Mouse (Mus musculus) forebrain, embryonic 16.5 days (tissue): ENCODE measurements around the gene Atp13a2. TPM values are rescaled to one million over a fixed set of nuclear protein-coding genes. Genes with fewer than 3 reads are reported as not detected.

ENCODE experiments used
- ATAC-seq: fragments of 200-750 bp; cut with Nextera tagmentation; 2 replicates; pipeline ENCODE4 v1.8.0; 2017; ENCODE audit warnings: mild to moderate bottlenecking, moderate library complexity
- H3K27ac ChIP-seq: fragments of 300-500 bp; sonication (generic); 2 replicates; pipeline ENCODE4 v1.5.1; 2014; ENCODE audit warnings: low read length, control low read depth
- H3K27me3 ChIP-seq: fragments of 300-500 bp; sonication (generic); replicated peaks from 2 replicates; pipeline ENCODE4 v1.6.1; 2014; ENCODE audit warnings: low read length; ENCODE audit not compliant: control insufficient read depth, insufficient read depth
- H3K36me3 ChIP-seq: fragments of 300-500 bp; sonication (generic); 2 replicates; pipeline ENCODE4 v1.6.1; 2014; ENCODE audit not compliant: control insufficient read depth, insufficient read depth
- H3K4me1 ChIP-seq: fragments of 300-500 bp; sonication (generic); replicated peaks from 2 replicates; pipeline ENCODE4 v1.6.1; 2014; ENCODE audit warnings: low read length; ENCODE audit not compliant: control insufficient read depth, insufficient read depth
- H3K4me2 ChIP-seq: fragments of 300-500 bp; sonication (generic); 2 replicates; pipeline ENCODE4 v1.6.1; 2014; ENCODE audit warnings: mild to moderate bottlenecking, low read length, control low read depth
- H3K4me3 ChIP-seq: fragments of 300-500 bp; sonication (generic); replicated peaks from 2 replicates; pipeline ENCODE4 v1.5.1; 2014; ENCODE audit warnings: mild to moderate bottlenecking, low read length, control low read depth
- H3K9ac ChIP-seq: fragments of 300-500 bp; sonication (generic); replicated peaks from 2 replicates; pipeline ENCODE4 v1.6.1; 2014; ENCODE audit warnings: low read depth, low read length, control low read depth
- H3K9me3 ChIP-seq: fragments of 300-500 bp; sonication (generic); 2 replicates; pipeline ENCODE4 v1.6.1; 2016; ENCODE audit warnings: low read length; ENCODE audit not compliant: control insufficient read depth
- WGBS: fragments of 180-500 bp; shearing (Covaris S2); extraction: QIAGEN DNeasy Blood & Tissue Kit; methylation state at CpG from one replicate; pipeline ENCODE4 v1.1.7; 2014; 5-methylcytosine and 5-hydroxymethylcytosine counted together
- polyA plus RNA-seq: library from polyadenylated mRNA; unstranded; fragments of >200 nt; fragmentation: Nextera tagmentation; extraction: Ambion mirVana; gene quantifications from 2 replicates; pipeline ENCODE4 v1.2.1, GENCODE M21; 2015

The Atp13a2 gene
- polyA plus RNA-seq, 1 experiment from 2014 or later = 142 TPM

- Histone ChIP-seq H3K9ac (peak within 1 kb of the TSS; percentile 94), H3K4me3 (peak within 1 kb of the TSS; percentile 75), H3K4me1 (peaks cover 27% of the 10 kb centered on the region), H3K9me3 (no peaks in the 10 kb centered on the region), H3K4me2 (peak within 1 kb of the TSS; percentile 73), H3K27ac (peak within 1 kb of the TSS; percentile 81), H3K36me3 (no peaks in the 10 kb centered on the region), H3K27me3 (no peaks in the 10 kb centered on the region)
- peak; percentile 96 for ATAC-seq
- 2% methylated on average over 37 of the region's 37 CpGs for WGBS
These were observed 25.7 kb upstream of the Atp13a2 start, which contains the start of gene Sdhb for GRCm38 (mm10) chr4:140960781-140961466. Sdhb (plus strand) TSS chr4:140961203.

DNA sequence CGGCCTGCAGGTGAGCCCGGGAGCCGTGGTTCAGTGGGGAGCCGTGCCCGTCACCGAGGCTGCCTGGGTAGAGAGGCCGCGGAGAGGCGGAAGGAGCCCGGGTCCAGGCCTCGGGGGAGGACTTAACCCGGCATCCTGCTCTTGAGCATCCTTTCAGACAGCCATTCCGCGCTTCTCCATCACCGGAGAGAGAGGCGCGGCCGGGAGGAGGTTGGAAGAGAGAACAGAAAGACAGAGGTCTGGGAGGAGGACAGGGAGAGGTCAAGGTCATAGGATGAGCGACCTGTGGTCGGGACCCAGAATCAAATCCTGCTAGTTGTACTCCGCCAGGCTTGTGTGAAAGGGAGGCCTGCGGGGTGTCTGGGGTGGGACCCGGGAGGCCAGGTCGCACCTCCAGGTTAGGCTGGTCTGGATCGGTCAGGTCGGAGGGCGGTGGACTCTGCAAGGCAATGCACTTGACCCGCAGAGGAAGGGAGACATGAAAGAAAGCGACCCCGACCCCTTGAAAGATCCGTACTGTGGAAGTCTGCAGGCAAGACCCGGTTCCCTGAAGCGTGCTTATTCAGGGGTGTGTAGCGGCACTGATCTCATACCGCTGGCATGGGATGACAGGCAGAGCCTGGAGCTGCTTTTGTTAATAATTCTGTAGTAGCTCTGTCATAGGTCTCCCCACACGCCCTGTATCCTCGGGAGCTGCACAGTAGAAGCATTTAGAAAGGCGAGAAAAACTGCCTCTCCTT lies 25.0 kb upstream of the Atp13a2 start:
- Histone ChIP-seq H3K4me1 (peaks cover 27% of the 10 kb centered on the region), H3K4me3 (peak overlapping the region; percentile 75), H3K36me3 (no peaks in the 10 kb centered on the region; the same call in 1 of the 2 replicates), H3K9ac (peak overlapping the region; percentile 94), H3K27me3 (no peaks in the 10 kb centered on the region), H3K4me2 (peak overlapping the region; percentile 56), H3K9me3 (no peaks in the 10 kb centered on the region), H3K27ac (peak overlapping the region; percentile 81)
- WGBS = under 1% methylated on average over 38 of the region's 38 CpGs
- peak; percentile 4 for ATAC-seq

- Histone ChIP-seq H3K27ac (no peak overlapping the region), H3K4me3 (peak overlapping the region; percentile 75), H3K9me3 (no peaks in the 10 kb centered on the region), H3K4me1 (peaks cover 25% of the 10 kb centered on the region), H3K9ac (peak overlapping the region; percentile 94), H3K36me3 (no peaks in the 10 kb centered on the region; the same call in 1 of the 2 replicates), H3K27me3 (no peaks in the 10 kb centered on the region), H3K4me2 (peak overlapping the region; percentile 56)
- WGBS = 76% methylated on average over 8 of the region's 8 CpGs
- ATAC-seq = no peak
These were observed 24.3 kb upstream of the Atp13a2 start for GRCm38 (mm10) chr4:140962207-140962909.

GRCm38 (mm10) chr4:140962950-140963349 lies 23.7 kb upstream of the Atp13a2 start:
- 38% methylated on average over 5 of the region's 5 CpGs for WGBS
- H3K4me2 ChIP-seq = no peak overlapping the region
- H3K4me3 ChIP-seq = no peak overlapping the region
- no peaks in the 10 kb centered on the region for H3K9me3 ChIP-seq
- no peak overlapping the region for H3K27ac ChIP-seq
- H3K27me3 ChIP-seq = no peaks in the 10 kb centered on the region
- peak overlapping the region; percentile 24; the same call in 1 of the 2 replicates for H3K9ac ChIP-seq
- peaks cover 25% of the 10 kb centered on the region for H3K4me1 ChIP-seq
- H3K36me3 ChIP-seq = peaks cover 3% of the 10 kb centered on the region; the same call in 1 of the 2 replicates
- ATAC-seq = no peak

DNA sequence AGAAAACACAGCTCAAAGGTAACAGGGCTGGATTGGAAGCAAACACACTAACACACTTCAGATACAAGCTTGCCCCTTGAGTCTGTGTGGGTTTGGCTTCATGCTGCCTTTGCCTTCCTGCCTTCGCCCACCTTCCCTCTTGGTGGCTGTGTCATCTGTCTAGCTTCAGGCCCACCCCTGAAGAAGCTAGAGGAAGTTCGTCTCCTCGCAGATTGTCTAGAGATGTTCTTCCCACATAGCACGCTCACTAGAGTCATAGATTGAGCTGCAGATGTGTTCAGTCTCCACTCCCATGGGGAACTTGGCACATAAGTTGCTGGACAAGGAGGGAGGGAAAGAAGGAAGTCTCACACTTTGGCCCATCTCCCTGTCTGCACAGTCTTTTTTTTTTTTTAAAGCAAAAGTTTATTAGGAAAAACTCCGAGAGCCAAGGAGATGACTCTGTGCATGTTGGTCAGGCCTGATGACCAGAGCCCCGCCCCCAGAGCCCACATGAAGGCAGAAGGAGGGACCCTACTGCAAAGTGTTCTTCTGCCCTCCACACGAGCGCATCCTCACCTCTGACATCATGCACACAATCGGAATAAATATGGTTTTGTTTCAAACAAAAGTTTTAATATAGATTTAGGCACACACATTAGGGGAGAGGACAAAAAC lies 22.6 kb upstream of the Atp13a2 start:
- H3K4me1 ChIP-seq = peaks cover 25% of the 10 kb centered on the region
- no peaks in the 10 kb centered on the region for H3K9me3 ChIP-seq
- no peak overlapping the region for H3K27ac ChIP-seq
- H3K4me2 ChIP-seq = no peak overlapping the region
- H3K9ac ChIP-seq = no peak overlapping the region
- no peaks in the 10 kb centered on the region for H3K27me3 ChIP-seq
- WGBS = 81% methylated on average over 9 of the region's 9 CpGs
- H3K4me3 ChIP-seq = no peak overlapping the region
- peaks cover 3% of the 10 kb centered on the region; the same call in 1 of the 2 replicates for H3K36me3 ChIP-seq
- no peak for ATAC-seq

GRCm38 (mm10) chr4:140964620-140965019 lies 22.1 kb upstream of the Atp13a2 start:
- H3K9ac ChIP-seq = no peak overlapping the region
- 6% methylated on average over 7 of the region's 7 CpGs for WGBS
- no peak for ATAC-seq

GRCm38 (mm10) chr4:140967386-140968159 lies 19.1 kb upstream of the Atp13a2 start:
- H3K4me2 ChIP-seq = no peak overlapping the region
- H3K9ac ChIP-seq = no peak overlapping the region
- H3K27ac ChIP-seq = no peak overlapping the region
- WGBS = 87% methylated on average over 11 of the region's 11 CpGs
- no peak overlapping the region for H3K4me3 ChIP-seq
- H3K9me3 ChIP-seq = no peaks in the 10 kb centered on the region
- peaks cover 12% of the 10 kb centered on the region for H3K4me1 ChIP-seq
- no peak for ATAC-seq
- no peaks in the 10 kb centered on the region for H3K27me3 ChIP-seq
- H3K36me3 ChIP-seq = peaks cover 9% of the 10 kb centered on the region

More at GRCm38 (mm10) chr4:140964620-140965019, 22.1 kb upstream of the Atp13a2 start:
- Histone ChIP-seq H3K36me3 (peaks cover 3% of the 10 kb centered on the region; the same call in 1 of the 2 replicates), H3K27me3 (no peaks in the 10 kb centered on the region), H3K4me3 (no peak overlapping the region), H3K9me3 (no peaks in the 10 kb centered on the region), H3K4me2 (no peak overlapping the region), H3K4me1 (peaks cover 25% of the 10 kb centered on the region), H3K27ac (no peak overlapping the region)

DNA sequence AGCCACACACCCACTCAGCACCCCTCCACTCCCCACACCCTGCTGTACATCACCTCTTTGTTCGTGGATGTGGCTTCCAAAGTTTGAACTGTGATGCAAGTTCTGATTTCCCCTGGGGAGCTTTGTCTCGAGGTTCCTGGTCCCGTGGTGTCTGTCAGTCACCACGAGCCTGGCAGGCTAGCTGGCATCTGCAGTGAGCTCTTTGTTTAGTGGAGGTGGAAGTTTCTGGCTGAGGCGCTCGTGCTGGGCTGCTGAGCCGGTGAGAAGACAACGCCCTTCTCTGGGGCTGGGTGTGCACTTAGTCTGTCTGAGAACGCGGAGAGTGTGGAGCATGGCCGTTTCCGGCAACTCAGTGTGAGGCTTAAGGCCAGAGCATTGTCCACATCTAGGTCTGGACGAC lies 15.0 kb upstream of the Atp13a2 start:
- Histone ChIP-seq H3K27me3 (no peaks in the 10 kb centered on the region), H3K27ac (no peak overlapping the region), H3K9ac (no peak overlapping the region), H3K9me3 (no peaks in the 10 kb centered on the region), H3K4me3 (no peak overlapping the region), H3K36me3 (peaks cover 38% of the 10 kb centered on the region), H3K4me2 (no peak overlapping the region), H3K4me1 (no peaks in the 10 kb centered on the region)
- 84% methylated on average over 13 of the region's 13 CpGs for WGBS
- ATAC-seq = no peak
